Mouse (Mus musculus): ENCODE measurements at regions not wholly inside any gene's neighbourhood (a gene's known extent, or its start where the extent isn't known, plus 50 kb on each side); places are given as distances from the start of the nearest gene placed in this dataset.

GRCm38 (mm10) chr13:54285968-54286367 lies 85.2 kb upstream of the Cplx2 start:
- in situ Hi-C loops (cut with MboI, MseI) = no loop called here

GRCm38 (mm10) chr13:54286616-54287015 lies 84.5 kb upstream of the Cplx2 start:
- in situ Hi-C loops (cut with MboI, MseI) = no loop called here

GRCm38 (mm10) chr13:54290066-54290465 lies 81.1 kb upstream of the Cplx2 start:
- in situ Hi-C loops (cut with MboI, MseI) = no loop called here

GRCm38 (mm10) chr13:54292394-54292793 lies 78.8 kb upstream of the Cplx2 start:
- in situ Hi-C loops (cut with MboI, MseI) = no loop called here

GRCm38 (mm10) chr13:54293006-54293405 lies 78.1 kb upstream of the Cplx2 start:
- in situ Hi-C loops (cut with MboI, MseI) = no loop called here

- in situ Hi-C loops (cut with MboI, MseI) = no loop called here
Observed at GRCm38 (mm10) chr13:54295475-54296259, 75.5 kb upstream of the Cplx2 start.

- in situ Hi-C loops (cut with MboI, MseI) = no loop called here
Observed at GRCm38 (mm10) chr13:54296260-54296555, 74.9 kb upstream of the Cplx2 start.

- in situ Hi-C loops (cut with MboI, MseI) = no loop called here
Observed at GRCm38 (mm10) chr13:54298851-54299250, 72.3 kb upstream of the Cplx2 start.

- in situ Hi-C loops (cut with MboI, MseI) = no loop called here
Observed at GRCm38 (mm10) chr13:54299295-54299694, 71.9 kb upstream of the Cplx2 start.

GRCm38 (mm10) chr13:54301110-54301509 lies 70.0 kb upstream of the Cplx2 start:
- in situ Hi-C loops (cut with MboI, MseI) = no loop called here

- in situ Hi-C loops (cut with MboI, MseI) = no loop called here
Observed at GRCm38 (mm10) chr13:54301677-54302076, 69.5 kb upstream of the Cplx2 start.

GRCm38 (mm10) chr13:54302351-54303070 lies 68.6 kb upstream of the Cplx2 start:
- in situ Hi-C loops (cut with MboI, MseI) = no loop called here

- in situ Hi-C loops (cut with MboI, MseI) = no loop called here
Observed at GRCm38 (mm10) chr13:54303071-54303924, 67.9 kb upstream of the Cplx2 start.

- in situ Hi-C loops (cut with MboI, MseI) = no loop called here
Observed at GRCm38 (mm10) chr13:54304251-54304650, 66.9 kb upstream of the Cplx2 start.

- in situ Hi-C loops (cut with MboI, MseI) = no loop called here
Observed at GRCm38 (mm10) chr13:54308591-54308990, 62.6 kb upstream of the Cplx2 start.

GRCm38 (mm10) chr13:54309354-54309753 lies 61.8 kb upstream of the Cplx2 start:
- in situ Hi-C loops (cut with MboI, MseI) = no loop called here

GRCm38 (mm10) chr13:54310144-54310543 lies 61.0 kb upstream of the Cplx2 start:
- in situ Hi-C loops (cut with MboI, MseI) = no loop called here

- in situ Hi-C loops (cut with MboI, MseI) = no loop called here
Observed at GRCm38 (mm10) chr13:54311327-54312026, 59.7 kb upstream of the Cplx2 start.

- in situ Hi-C loops (cut with MboI, MseI) = no loop called here
Observed at GRCm38 (mm10) chr13:54312405-54313185, 58.6 kb upstream of the Cplx2 start.

- in situ Hi-C loops (cut with MboI, MseI) = no loop called here
Observed at GRCm38 (mm10) chr13:54315333-54315732, 55.8 kb upstream of the Cplx2 start.

GRCm38 (mm10) chr13:54316907-54317306 lies 54.2 kb upstream of the Cplx2 start:
- in situ Hi-C loops (cut with MboI, MseI) = no loop called here
